Mouse (Mus musculus) testis, adult 2 months (tissue): ENCODE data around the gene Rtn2.

Source experiments
- CTCF ChIP-seq: fragments of 200-500 bp; IDR thresholded peaks from 2 replicates; pipeline ENCODE4 v1.5.1; 2012; ENCODE audit warnings: low read depth, mild to moderate bottlenecking, inconsistent platforms, low read length, moderate library complexity; ENCODE audit not compliant: control insufficient read depth, insufficient read depth, insufficient replicate concordance
- POLR2A ChIP-seq: fragments of 200-500 bp; IDR thresholded peaks from 2 replicates; pipeline ENCODE4 v1.6.1; 2012; ENCODE audit warnings: low read depth, mild to moderate bottlenecking, inconsistent platforms, low read length, moderate library complexity; ENCODE audit not compliant: control insufficient read depth

- TF ChIP-seq POLR2A (no peak), CTCF (no peak)
Measured at GRCm38 (mm10) chr7:19328425-19328824, 46.0 kb downstream of the Rtn2 start.
